Mouse (Mus musculus): ENCODE measurements around the gene Tmem164. TPM values are rescaled to one million over a fixed set of nuclear protein-coding genes. Genes with fewer than 3 reads are reported as not detected.
A peak's percentile ranks its signal among the peaks of the same experiment; 100 is the strongest.

Gene Tmem164
- polyA plus RNA-seq, 1 experiment from 2014 or later, result 53.4 TPM

DNA sequence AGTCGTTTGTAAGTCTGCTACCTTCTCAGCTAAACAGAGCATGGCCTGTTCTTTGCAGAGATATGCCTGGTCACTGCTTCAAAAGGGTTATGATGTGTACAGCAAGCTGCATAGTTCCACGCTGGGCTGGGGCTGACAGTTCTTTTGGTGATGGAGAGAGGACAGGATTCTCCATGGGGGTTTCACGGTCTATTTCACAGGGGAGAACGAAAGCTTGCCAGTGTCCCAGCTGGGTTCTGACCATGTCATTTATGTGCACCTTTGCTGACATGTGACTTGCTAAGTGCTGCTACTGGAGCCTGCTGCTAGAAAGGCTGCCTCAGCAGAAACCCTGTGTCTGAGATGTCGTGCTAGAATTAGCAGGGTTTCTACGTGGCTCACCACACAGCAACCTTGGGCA, 74.3 kb downstream of the Tmem164 start:
- H3K27ac ChIP-seq, result no peak overlapping the region
- H3K4me3 ChIP-seq, result no peak overlapping the region
- no peaks in the 10 kb centered on the region for H3K27me3 ChIP-seq
- H3K9me3 ChIP-seq (replicated peaks), result no peaks in the 10 kb centered on the region
- no peak overlapping the region for H3K4me2 ChIP-seq
- no peak overlapping the region for H3K9ac ChIP-seq
- no peaks in the 10 kb centered on the region for H3K4me1 ChIP-seq (replicated peaks)
- 62% methylated on average over 6 of the region's 6 CpGs for WGBS
- H3K36me3 ChIP-seq, result peaks cover 4% of the 10 kb centered on the region; the same call in 1 of the 2 replicates
- no peak for ATAC-seq (replicated peaks; ENCODE audit: insufficient number of reproducible peaks, insufficient read depth, low FRiP score, low read depth)

DNA sequence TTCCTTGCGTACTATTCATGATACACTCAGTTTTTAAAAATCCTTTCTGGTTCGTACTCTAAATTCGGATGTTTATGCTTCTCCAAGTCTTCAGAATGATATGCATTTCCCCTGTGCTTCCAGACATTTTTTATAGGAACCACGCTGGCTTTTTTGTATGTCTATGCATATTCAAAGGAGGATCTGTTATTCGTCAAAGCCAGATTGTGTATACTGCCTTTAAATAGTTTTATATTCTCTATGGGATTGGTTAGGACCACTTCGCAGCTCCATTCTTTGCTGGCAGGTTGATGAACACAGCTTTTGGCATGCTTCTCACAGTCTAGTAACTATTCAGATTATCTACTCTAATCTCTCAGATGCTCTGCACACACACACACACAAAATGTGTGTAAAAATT, 79.2 kb downstream of the Tmem164 start:
- no peak overlapping the region for H3K4me2 ChIP-seq
- no peak overlapping the region for H3K27ac ChIP-seq
- no peaks in the 10 kb centered on the region for H3K27me3 ChIP-seq
- no peak for ATAC-seq (replicated peaks; ENCODE audit: insufficient number of reproducible peaks, insufficient read depth, low FRiP score, low read depth)
- H3K9ac ChIP-seq, result no peak overlapping the region
- no peaks in the 10 kb centered on the region for H3K9me3 ChIP-seq (replicated peaks)
- H3K4me1 ChIP-seq (replicated peaks), result no peaks in the 10 kb centered on the region
- H3K4me3 ChIP-seq, result no peak overlapping the region
- WGBS, result 78% methylated on average over 6 of the region's 6 CpGs
- no peaks in the 10 kb centered on the region for H3K36me3 ChIP-seq

DNA sequence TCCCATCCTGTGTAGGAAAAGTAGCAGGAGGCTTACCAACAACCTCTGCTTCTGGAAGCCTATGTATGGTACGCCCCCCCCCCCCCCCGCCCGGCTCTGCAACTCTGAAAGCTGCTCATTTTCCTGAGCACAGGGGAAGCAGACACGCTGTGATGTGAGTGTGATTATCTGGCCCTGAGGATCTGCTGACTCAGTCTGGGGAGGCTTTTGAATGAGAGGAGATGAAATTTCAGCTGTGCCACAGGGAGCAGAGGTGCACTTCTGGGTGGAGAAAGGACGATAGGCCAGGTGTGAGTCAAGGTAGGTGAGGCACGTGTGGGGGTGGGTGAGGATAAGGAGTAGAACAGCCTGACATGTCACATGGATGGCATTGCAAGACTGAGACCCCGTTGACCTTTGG, 82.1 kb downstream of the Tmem164 start:
- no peak overlapping the region for H3K4me3 ChIP-seq
- H3K36me3 ChIP-seq, result no peaks in the 10 kb centered on the region
- H3K9ac ChIP-seq, result no peak overlapping the region
- no peaks in the 10 kb centered on the region for H3K4me1 ChIP-seq (replicated peaks)
- WGBS, result 64% methylated on average over 7 of the region's 7 CpGs
- H3K27ac ChIP-seq, result no peak overlapping the region
- no peaks in the 10 kb centered on the region for H3K9me3 ChIP-seq (replicated peaks)
- no peak overlapping the region for H3K4me2 ChIP-seq
- ATAC-seq (replicated peaks; ENCODE audit: insufficient number of reproducible peaks, insufficient read depth, low FRiP score, low read depth), result no peak
- H3K27me3 ChIP-seq, result no peaks in the 10 kb centered on the region

DNA sequence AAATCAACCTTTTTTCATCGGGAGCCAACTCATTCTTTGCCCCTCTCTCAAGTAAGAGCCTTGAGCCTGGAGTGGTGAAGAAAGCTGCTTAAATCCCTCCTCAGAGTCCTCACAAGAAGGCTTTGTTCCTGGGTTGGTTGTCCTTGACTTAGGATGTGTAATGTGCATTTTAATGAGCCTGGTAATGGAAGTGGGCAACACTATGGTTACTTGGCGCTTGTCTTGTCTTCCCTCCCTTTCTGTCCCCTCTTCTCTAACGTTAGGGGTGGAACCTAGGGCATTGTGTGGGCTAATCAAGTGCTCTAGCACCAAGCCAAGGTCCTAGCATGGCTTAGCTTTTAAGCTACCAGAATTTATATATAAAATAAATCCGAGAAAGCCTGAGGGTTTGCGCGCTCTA, 88.5 kb downstream of the Tmem164 start:
- Histone ChIP-seq H3K27me3 (no peaks in the 10 kb centered on the region), H3K4me1 (replicated peaks) (no peaks in the 10 kb centered on the region; the same call in 1 of the 2 replicates), H3K4me2 (no peak overlapping the region), H3K9me3 (replicated peaks) (no peaks in the 10 kb centered on the region), H3K36me3 (no peaks in the 10 kb centered on the region), H3K27ac (no peak overlapping the region), H3K4me3 (no peak overlapping the region), H3K9ac (no peak overlapping the region)
- WGBS, result 86% methylated on average over 6 of the region's 6 CpGs
- ATAC-seq (replicated peaks; ENCODE audit: insufficient number of reproducible peaks, insufficient read depth, low FRiP score, low read depth), result no peak

DNA sequence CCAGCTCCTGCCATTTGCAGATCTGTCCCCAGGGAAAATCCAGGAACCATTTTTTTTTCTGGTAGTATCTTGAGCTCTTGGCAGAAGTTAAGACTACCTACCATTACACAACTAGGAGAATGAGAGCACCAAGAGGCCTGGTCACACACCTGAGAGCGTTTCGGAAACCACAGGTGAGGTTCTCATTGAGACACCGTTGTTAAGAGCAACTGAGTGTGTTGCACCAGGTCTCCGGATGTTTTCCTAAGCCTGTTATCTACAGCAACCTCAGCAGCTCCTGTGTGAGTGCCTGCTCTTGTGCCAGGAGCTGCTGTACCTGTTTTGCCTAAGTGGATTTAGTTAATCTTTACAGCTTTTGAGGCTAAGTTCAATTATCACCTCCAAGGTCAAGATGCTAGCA, 92.5 kb downstream of the Tmem164 start:
- Histone ChIP-seq H3K4me3 (no peak overlapping the region), H3K4me2 (no peak overlapping the region), H3K9ac (no peak overlapping the region), H3K4me1 (replicated peaks) (peaks cover 3% of the 10 kb centered on the region; the same call in 1 of the 2 replicates), H3K27ac (no peak overlapping the region), H3K36me3 (no peaks in the 10 kb centered on the region), H3K9me3 (replicated peaks) (no peaks in the 10 kb centered on the region), H3K27me3 (no peaks in the 10 kb centered on the region)
- no peak for ATAC-seq (replicated peaks; ENCODE audit: insufficient number of reproducible peaks, insufficient read depth, low FRiP score, low read depth)
- 71% methylated on average over 4 of the region's 4 CpGs for WGBS

DNA sequence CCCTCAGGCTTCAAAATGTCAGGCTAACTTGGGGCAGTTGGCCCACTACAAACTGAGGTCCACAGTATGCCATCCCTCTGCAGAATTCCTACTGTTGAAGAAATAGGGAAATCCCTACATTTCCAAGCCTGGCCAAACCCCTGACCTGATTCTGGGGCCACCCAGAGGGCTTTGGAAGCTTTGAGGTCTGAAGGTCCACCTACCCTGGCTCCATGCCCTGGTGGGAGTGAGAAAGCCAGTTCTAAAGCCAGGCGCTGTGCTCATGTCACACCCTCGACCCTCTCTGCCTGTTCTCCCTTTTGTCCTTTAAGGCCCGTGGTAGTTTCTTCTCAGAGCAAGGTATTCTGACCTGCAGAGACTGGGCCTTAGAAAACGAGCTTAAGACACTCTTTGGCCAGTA, 94.9 kb downstream of the Tmem164 start:
- H3K9me3 ChIP-seq (replicated peaks), result no peaks in the 10 kb centered on the region
- no peak overlapping the region for H3K27ac ChIP-seq
- no peaks in the 10 kb centered on the region for H3K36me3 ChIP-seq
- H3K4me3 ChIP-seq, result no peak overlapping the region
- H3K4me1 ChIP-seq (replicated peaks), result peaks cover 3% of the 10 kb centered on the region; the same call in 1 of the 2 replicates
- WGBS, result 55% methylated on average over 4 of the region's 4 CpGs
- no peak overlapping the region for H3K9ac ChIP-seq
- ATAC-seq (replicated peaks; ENCODE audit: insufficient number of reproducible peaks, insufficient read depth, low FRiP score, low read depth), result no peak
- no peaks in the 10 kb centered on the region for H3K27me3 ChIP-seq
- no peak overlapping the region for H3K4me2 ChIP-seq

DNA sequence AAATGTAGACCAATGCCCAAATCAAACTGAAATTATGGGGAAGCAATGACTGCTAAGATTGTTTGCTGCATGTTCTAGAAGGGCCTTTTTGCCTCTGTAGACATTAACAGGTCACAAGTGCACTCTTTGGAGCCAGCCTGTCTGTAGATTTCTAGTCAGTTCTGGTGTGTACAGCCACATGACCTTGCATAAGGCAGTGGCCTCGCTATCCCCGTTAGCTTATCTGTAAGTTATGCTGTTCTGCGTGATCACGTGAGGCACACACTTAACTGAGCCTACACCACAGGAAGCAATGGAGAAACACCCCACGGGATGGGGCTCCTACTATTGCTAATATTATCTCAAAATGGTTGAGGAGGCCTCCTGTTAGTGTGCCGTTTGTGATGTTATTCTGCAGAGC, 97.4 kb downstream of the Tmem164 start:
- 33% methylated on average over 6 of the region's 6 CpGs for WGBS
- Histone ChIP-seq H3K4me2 (peak overlapping the region; percentile 34; the same call in 1 of the 2 replicates), H3K36me3 (peaks cover 4% of the 10 kb centered on the region; the same call in 1 of the 2 replicates), H3K9me3 (replicated peaks) (no peaks in the 10 kb centered on the region), H3K4me1 (replicated peaks) (peaks cover 3% of the 10 kb centered on the region; the same call in 1 of the 2 replicates), H3K9ac (no peak overlapping the region), H3K27ac (peak overlapping the region; percentile 83), H3K27me3 (no peaks in the 10 kb centered on the region), H3K4me3 (no peak overlapping the region)
- peak; percentile 96 for ATAC-seq (replicated peaks; ENCODE audit: insufficient number of reproducible peaks, insufficient read depth, low FRiP score, low read depth)

DNA sequence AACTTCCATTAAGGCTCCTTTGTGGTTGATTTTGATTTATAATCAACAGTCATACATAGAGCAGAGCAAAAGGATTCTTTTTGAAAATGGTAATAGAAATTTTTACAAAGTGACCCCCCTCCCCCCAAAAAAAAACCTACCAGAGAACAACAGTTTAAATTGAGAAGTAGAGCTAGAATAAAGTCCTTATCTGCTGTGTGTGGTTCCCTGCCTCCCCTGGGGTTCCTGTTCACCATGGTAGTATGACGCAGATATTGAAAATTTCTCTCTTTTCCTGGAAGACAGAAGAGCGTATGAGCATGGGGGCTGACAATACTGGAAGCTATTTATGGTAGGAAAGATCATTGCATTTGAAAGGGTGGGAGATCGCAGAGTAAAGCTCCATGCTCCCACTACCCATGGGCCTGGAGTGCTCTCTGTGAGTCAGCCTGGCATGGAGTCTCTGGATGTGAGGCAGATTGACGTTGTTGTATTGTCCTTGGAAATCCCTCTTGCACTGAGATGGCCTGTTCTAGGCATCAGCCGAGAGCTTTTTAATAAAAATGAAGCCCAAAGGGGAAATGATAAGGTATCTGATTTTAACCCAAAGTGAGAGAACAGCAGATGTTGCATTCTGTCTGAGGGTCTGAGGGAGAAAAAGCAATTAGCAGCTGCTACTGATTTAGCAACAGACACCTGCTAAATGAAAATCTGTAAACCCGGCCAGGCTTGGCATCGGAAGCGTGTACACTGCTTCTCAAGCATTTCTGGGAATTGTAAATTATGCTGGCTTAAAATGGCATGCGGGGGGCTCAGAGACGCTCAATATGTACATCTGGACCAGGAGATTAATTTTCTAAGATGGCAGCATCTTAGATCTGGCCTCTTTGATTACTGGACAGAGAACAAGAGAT, 105.2 kb downstream of the Tmem164 start:
- 85% methylated on average over 10 of the region's 10 CpGs for WGBS

DNA sequence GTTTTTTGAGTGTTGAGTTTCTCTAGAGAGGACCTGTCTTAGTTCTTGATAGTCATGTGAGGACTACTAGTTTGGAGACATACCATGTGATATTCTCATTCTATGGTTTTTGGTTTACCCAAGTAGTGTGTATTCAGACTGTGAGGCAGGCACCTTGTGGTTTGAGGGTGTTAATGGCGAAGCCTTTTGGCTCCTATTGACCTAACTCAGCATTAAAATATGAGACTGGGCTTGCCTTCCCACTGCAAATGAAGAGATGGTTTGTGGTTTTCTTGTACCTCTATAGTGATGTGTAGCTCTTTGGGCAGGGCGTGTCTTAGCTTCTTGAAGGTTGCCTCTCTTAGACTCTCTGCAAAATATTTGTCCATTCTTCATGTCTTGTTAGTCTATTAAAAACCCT, 111.0 kb downstream of the Tmem164 start:
- no peak overlapping the region for H3K27ac ChIP-seq
- ATAC-seq (replicated peaks; ENCODE audit: insufficient number of reproducible peaks, insufficient read depth, low FRiP score, low read depth), result no peak
- no peaks in the 10 kb centered on the region for H3K9me3 ChIP-seq (replicated peaks)
- no peak overlapping the region for H3K9ac ChIP-seq
- H3K4me3 ChIP-seq, result no peak overlapping the region
- H3K36me3 ChIP-seq, result no peaks in the 10 kb centered on the region
- no peaks in the 10 kb centered on the region for H3K27me3 ChIP-seq
- WGBS, result 75% methylated on average over 2 of the region's 2 CpGs
- peaks cover 5% of the 10 kb centered on the region; the same call in 1 of the 2 replicates for H3K4me1 ChIP-seq (replicated peaks)
- H3K4me2 ChIP-seq, result no peak overlapping the region

More for the DNA sequence above, 105.2 kb downstream of the Tmem164 start:
- Histone ChIP-seq H3K27me3 (no peaks in the 10 kb centered on the region), H3K9me3 (replicated peaks) (no peaks in the 10 kb centered on the region), H3K36me3 (peaks cover 4% of the 10 kb centered on the region; the same call in 1 of the 2 replicates), H3K9ac (no peak overlapping the region), H3K27ac (no peak overlapping the region), H3K4me2 (no peak overlapping the region), H3K4me3 (no peak overlapping the region), H3K4me1 (replicated peaks) (no peaks in the 10 kb centered on the region)
- ATAC-seq (replicated peaks; ENCODE audit: insufficient number of reproducible peaks, insufficient read depth, low FRiP score, low read depth), result no peak

DNA sequence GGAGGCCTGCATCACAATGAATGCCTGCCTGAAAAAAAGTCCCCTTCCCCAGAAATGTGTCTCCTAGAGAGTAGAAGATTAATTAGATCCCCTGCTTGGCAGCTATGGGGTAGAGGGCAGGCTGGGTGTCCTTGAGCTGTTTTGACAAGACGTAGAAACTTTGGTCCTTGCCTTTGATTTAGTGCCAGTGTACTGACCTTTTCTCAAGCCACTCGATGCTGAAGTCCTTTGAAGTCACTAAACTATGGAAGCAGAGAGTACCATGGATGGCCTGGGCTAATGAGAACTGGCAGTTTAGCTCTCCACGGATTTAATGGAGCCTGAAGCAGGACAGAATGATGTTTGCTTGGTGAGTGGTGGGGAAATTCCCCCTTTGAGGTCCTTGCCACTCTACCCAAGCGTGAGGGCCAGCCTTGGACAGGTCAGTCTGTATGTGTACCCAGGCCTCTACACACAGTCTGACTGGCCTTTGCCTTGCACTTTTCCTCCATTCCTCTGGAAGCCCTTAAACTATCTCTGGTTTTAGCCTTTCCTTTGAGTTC, 112.9 kb downstream of the Tmem164 start:
- Histone ChIP-seq H3K9me3 (replicated peaks) (no peaks in the 10 kb centered on the region), H3K4me2 (no peak overlapping the region), H3K9ac (no peak overlapping the region), H3K4me3 (no peak overlapping the region), H3K36me3 (no peaks in the 10 kb centered on the region), H3K4me1 (replicated peaks) (peaks cover 5% of the 10 kb centered on the region; the same call in 1 of the 2 replicates), H3K27me3 (no peaks in the 10 kb centered on the region), H3K27ac (peak overlapping the region; percentile 73)
- WGBS, result 44% methylated on average over 4 of the region's 4 CpGs
- no peak for ATAC-seq (replicated peaks; ENCODE audit: insufficient number of reproducible peaks, insufficient read depth, low FRiP score, low read depth)

DNA sequence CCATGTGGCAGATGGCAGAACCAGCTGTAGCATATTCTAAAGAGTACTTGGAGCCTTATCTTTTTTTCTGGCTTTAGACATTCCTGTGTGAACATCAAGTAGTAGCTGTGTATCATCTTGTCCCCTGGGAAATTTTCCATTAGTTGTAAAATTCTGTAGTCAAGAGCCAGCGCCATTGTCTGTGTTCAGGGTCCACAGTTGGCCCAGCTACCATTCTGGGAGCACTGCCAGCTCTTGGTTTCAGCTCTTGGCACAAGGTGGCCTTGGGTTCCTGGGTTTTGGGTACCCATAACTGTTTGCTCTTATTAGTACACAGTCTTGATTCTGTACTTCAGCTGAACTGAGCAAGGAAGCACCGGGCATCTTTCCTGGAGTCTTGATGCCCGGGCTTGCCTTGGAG, 123.4 kb downstream of the Tmem164 start:
- H3K9me3 ChIP-seq (replicated peaks), result no peaks in the 10 kb centered on the region
- no peaks in the 10 kb centered on the region for H3K36me3 ChIP-seq
- H3K27me3 ChIP-seq, result no peaks in the 10 kb centered on the region
- H3K9ac ChIP-seq, result no peak overlapping the region
- ATAC-seq (replicated peaks; ENCODE audit: insufficient number of reproducible peaks, insufficient read depth, low FRiP score, low read depth), result no peak
- 78% methylated on average over 3 of the region's 3 CpGs for WGBS
- H3K4me2 ChIP-seq, result no peak overlapping the region
- H3K4me1 ChIP-seq (replicated peaks), result peaks cover 13% of the 10 kb centered on the region
- no peak overlapping the region for H3K4me3 ChIP-seq
- no peak overlapping the region for H3K27ac ChIP-seq

Data from heart, embryonic 15.5 days (tissue).